Mouse (Mus musculus) cerebellum, adult 2 months (tissue): Measurements from ENCODE around the gene Cdk15.

Experiments used
- CTCF ChIP-seq: fragments of 200-500 bp; IDR thresholded peaks from 2 replicates; pipeline ENCODE4 v1.5.1; 2011; ENCODE audit warnings: low read depth, mild to moderate bottlenecking, control low read depth, low read length, moderate library complexity, borderline replicate concordance; ENCODE audit not compliant: insufficient read depth
- POLR2A ChIP-seq: fragments of 200-500 bp; IDR thresholded peaks from 2 replicates; pipeline ENCODE4 v1.6.1; 2011; ENCODE audit warnings: low read length, control low read depth, borderline replicate concordance; ENCODE audit not compliant: insufficient read depth

- TF ChIP-seq POLR2A (no peak), CTCF (no peak)
Measured at GRCm38 (mm10) chr1:59352706-59353105, 96.0 kb downstream of the Cdk15 start.
